Mouse (Mus musculus) liver, embryonic 14.5 days (tissue): ENCODE data around the gene Gpc6. TPM values are rescaled to one million over a fixed set of nuclear protein-coding genes. Genes with fewer than 3 reads are reported as not detected.

ENCODE experiments used
- ATAC-seq: fragments of 200-750 bp; cut with Nextera tagmentation; 2 replicates; pipeline ENCODE4 v1.8.0; 2017; ENCODE audit warnings: moderate number of reproducible peaks, mild to moderate bottlenecking, moderate library complexity; ENCODE audit not compliant: insufficient read depth
- DNase-seq, 3 experiments: peaks; one replicate each; pipeline ENCODE4 v3.0.0-alpha.2; 2012 to 2013; ENCODE audit warnings: low read depth in 3 of 3, low spot score in 3 of 3
- H3K27ac ChIP-seq: fragments of 300-500 bp; sonication (generic); 2 replicates; pipeline ENCODE4 v1.5.1; 2014; ENCODE audit warnings: moderate library complexity, mild to moderate bottlenecking, control low read depth, inconsistent platforms
- H3K27me3 ChIP-seq: fragments of 300-500 bp; sonication (generic); 2 replicates; pipeline ENCODE4 v1.6.1; 2014; ENCODE audit warnings: mild to moderate bottlenecking, low read length, moderate library complexity; ENCODE audit not compliant: control insufficient read depth, insufficient read depth
- H3K36me3 ChIP-seq: fragments of 300-500 bp; sonication (generic); replicated peaks from 2 replicates; pipeline ENCODE4 v1.6.1; 2014; ENCODE audit warnings: low read depth; ENCODE audit not compliant: control insufficient read depth, insufficient read depth
- H3K4me1 ChIP-seq, 2 experiments: fragments of 200-500 bp in 1 of 2; fragments of 300-500 bp in 1 of 2; sonication (generic) in 1 of 2; replicated peaks; 2 replicates each; pipeline ENCODE4 v1.6.1; 2012 to 2014; ENCODE audit warnings: antibody characterized with exemption in 1 of 2, inconsistent platforms in 1 of 2, low read length in 1 of 2; ENCODE audit not compliant: control insufficient read depth in 2 of 2, insufficient read depth in 2 of 2
- H3K4me2 ChIP-seq: fragments of 300-500 bp; sonication (generic); 2 replicates; pipeline ENCODE4 v1.6.1; 2014; ENCODE audit warnings: low read depth, mild to moderate bottlenecking, control low read depth, moderate library complexity
- H3K4me3 ChIP-seq, 2 experiments: fragments of 200-500 bp in 1 of 2; fragments of 300-500 bp in 1 of 2; sonication (generic) in 1 of 2; 2 replicates each; pipeline ENCODE4 v1.5.1; 2012 to 2014; ENCODE audit warnings: low read depth in 2 of 2, low read length in 2 of 2, mild to moderate bottlenecking in 2 of 2, control low read depth in 1 of 2, inconsistent platforms in 1 of 2, moderate library complexity in 1 of 2; ENCODE audit not compliant: insufficient read depth in 1 of 2
- H3K9ac ChIP-seq: fragments of 300-500 bp; sonication (generic); replicated peaks from 2 replicates; pipeline ENCODE4 v1.6.1; 2014; ENCODE audit warnings: mild to moderate bottlenecking, control low read depth, moderate library complexity
- H3K9me3 ChIP-seq: fragments of 300-500 bp; sonication (generic); 2 replicates; pipeline ENCODE4 v1.6.1; 2016; ENCODE audit warnings: low read length, mixed read lengths; ENCODE audit not compliant: control insufficient read depth
- CTCF ChIP-seq: IDR thresholded peaks from 2 replicates; pipeline ENCODE4 v1.5.1; 2016; ENCODE audit warnings: antibody characterized with exemption, low read depth, control low read depth
- EP300 ChIP-seq: IDR thresholded peaks from 2 replicates; pipeline ENCODE4 v1.6.1; 2016; ENCODE audit warnings: antibody characterized with exemption, low read depth
- WGBS: fragments of 180-500 bp; shearing (Covaris S2); extraction: QIAGEN DNeasy Blood & Tissue Kit; methylation state at CpG from one replicate; pipeline ENCODE4 v1.1.7; 2014; ENCODE audit not compliant: insufficient replicate concordance; 5-methylcytosine and 5-hydroxymethylcytosine counted together
- polyA plus RNA-seq, 2 experiments: library from polyadenylated mRNA; depleted of rRNA in 1 of 2; stranded (reverse) in 1 of 2; unstranded in 1 of 2; fragments of >200 nt; fragmentation: Nextera tagmentation in 1 of 2; extraction: Ambion mirVana in 1 of 2; gene quantifications; 2 replicates each; pipeline versions ENCODE4 v1.2.1 to v1.2.3; 2012 to 2014

Gene Gpc6
- polyA plus RNA-seq, 2 experiments, result 0.97 to 2.3 TPM

GRCm38 (mm10) chr14:117679926-117680325, 754.8 kb downstream of the Gpc6 start:
- WGBS, result 61% methylated on average over 3 of the region's 3 CpGs
- H3K4me1 ChIP-seq, result peaks cover 0 to 2% of the 10 kb centered on the region in 2 experiments; a peak in 1 of 4 replicates
- no peak for ATAC-seq
- DNase-seq, result no peak
- H3K4me3 ChIP-seq, result no peak overlapping the region
- TF ChIP-seq EP300, result no peak
- no peak for TF ChIP-seq CTCF
- no peaks in the 10 kb centered on the region for H3K9me3 ChIP-seq
- no peaks in the 10 kb centered on the region for H3K36me3 ChIP-seq
- no peaks in the 10 kb centered on the region for H3K27me3 ChIP-seq
- no peak overlapping the region for H3K27ac ChIP-seq
- H3K4me2 ChIP-seq, result no peak overlapping the region
- H3K9ac ChIP-seq, result no peak overlapping the region

- DNase-seq (no peak), ATAC-seq (no peak)
- Histone ChIP-seq H3K4me2 (no peak overlapping the region), H3K4me1 (peaks cover 0 to 2% of the 10 kb centered on the region in 2 experiments; a peak in 1 of 4 replicates), H3K9me3 (no peaks in the 10 kb centered on the region), H3K4me3 (no peak overlapping the region), H3K27ac (no peak overlapping the region), H3K36me3 (no peaks in the 10 kb centered on the region), H3K9ac (no peak overlapping the region), H3K27me3 (no peaks in the 10 kb centered on the region)
- WGBS, result 39% methylated on average over 5 of the region's 5 CpGs
- no peak for TF ChIP-seq EP300
- no peak for TF ChIP-seq CTCF
These were observed 756.3 kb downstream of the Gpc6 start for GRCm38 (mm10) chr14:117681321-117681921.

- peaks cover 0 to 2% of the 10 kb centered on the region in 2 experiments; a peak in 1 of 4 replicates for H3K4me1 ChIP-seq
- H3K4me2 ChIP-seq, result no peak overlapping the region
- H3K9ac ChIP-seq, result no peak overlapping the region
- H3K27ac ChIP-seq, result no peak overlapping the region
- H3K27me3 ChIP-seq, result no peaks in the 10 kb centered on the region
- no peak overlapping the region for H3K4me3 ChIP-seq
- DNase-seq (no peak), ATAC-seq (no peak)
- H3K36me3 ChIP-seq, result no peaks in the 10 kb centered on the region
- H3K9me3 ChIP-seq, result no peaks in the 10 kb centered on the region
- TF ChIP-seq EP300 (no peak), CTCF (no peak)
- WGBS, result 70% methylated on average over 4 of the region's 4 CpGs
These were observed 758.0 kb downstream of the Gpc6 start for GRCm38 (mm10) chr14:117683149-117683548.

- H3K4me3 ChIP-seq, result no peak overlapping the region
- DNase-seq (no peak), ATAC-seq (no peak)
- H3K9me3 ChIP-seq, result no peaks in the 10 kb centered on the region
- H3K4me2 ChIP-seq, result no peak overlapping the region
- H3K27ac ChIP-seq, result no peak overlapping the region
- no peak for TF ChIP-seq CTCF
- no peak for TF ChIP-seq EP300
- no peaks in the 10 kb centered on the region for H3K4me1 ChIP-seq
- 67% methylated on average over 6 of the region's 6 CpGs for WGBS
- H3K9ac ChIP-seq, result no peak overlapping the region
- H3K36me3 ChIP-seq, result no peaks in the 10 kb centered on the region
- H3K27me3 ChIP-seq, result no peaks in the 10 kb centered on the region
These were observed 764.7 kb downstream of the Gpc6 start for GRCm38 (mm10) chr14:117689848-117690247.

GRCm38 (mm10) chr14:117695565-117695964, 770.5 kb downstream of the Gpc6 start:
- WGBS, result 76% methylated on average over 8 of the region's 8 CpGs
- ATAC-seq (no peak), DNase-seq (no peak)
- no peaks in the 10 kb centered on the region for H3K27me3 ChIP-seq
- no peaks in the 10 kb centered on the region for H3K9me3 ChIP-seq
- H3K27ac ChIP-seq, result no peak overlapping the region
- no peaks in the 10 kb centered on the region for H3K4me1 ChIP-seq
- no peak for TF ChIP-seq CTCF
- no peak for TF ChIP-seq EP300
- no peak overlapping the region for H3K4me3 ChIP-seq
- H3K9ac ChIP-seq, result no peak overlapping the region
- no peak overlapping the region for H3K4me2 ChIP-seq
- H3K36me3 ChIP-seq, result no peaks in the 10 kb centered on the region
